Mouse (Mus musculus) embryonic facial prominence, embryonic 10.5 days (tissue): ENCODE results near the gene Evc2. TPM values are rescaled to one million over a fixed set of nuclear protein-coding genes. Genes with fewer than 3 reads are reported as not detected.

ENCODE experiments used
- DNase-seq: peaks from one replicate; pipeline ENCODE4 v3.0.0-alpha.2; 2017; ENCODE audit warnings: low spot score
- H3K27ac ChIP-seq: fragments of 300-500 bp; sonication (generic); replicated peaks from 2 replicates; pipeline ENCODE4 v1.5.1; 2016; ENCODE audit warnings: mild to moderate bottlenecking
- H3K27me3 ChIP-seq: fragments of 300-500 bp; sonication (generic); replicated peaks from 2 replicates; pipeline ENCODE4 v1.6.1; 2016; ENCODE audit warnings: low read depth, mild to moderate bottlenecking; ENCODE audit not compliant: poor library complexity, severe bottlenecking
- H3K36me3 ChIP-seq: fragments of 300-500 bp; sonication (generic); replicated peaks from 2 replicates; pipeline ENCODE4 v1.6.1; 2016; ENCODE audit warnings: mild to moderate bottlenecking, moderate library complexity
- H3K4me1 ChIP-seq: fragments of 300-500 bp; sonication (generic); 2 replicates; pipeline ENCODE4 v1.6.1; 2016
- H3K4me3 ChIP-seq: fragments of 300-500 bp; sonication (generic); 2 replicates; pipeline ENCODE4 v1.5.1; 2016; ENCODE audit warnings: mild to moderate bottlenecking, moderate library complexity
- H3K9me3 ChIP-seq: fragments of 300-500 bp; sonication (generic); 2 replicates; pipeline ENCODE4 v1.6.1; 2016; ENCODE audit warnings: mild to moderate bottlenecking
- WGBS: fragments of 180-500 bp; shearing (Covaris S2); methylation state at CpG from one replicate; pipeline ENCODE4 v1.1.7; 2016; 5-methylcytosine and 5-hydroxymethylcytosine counted together
- polyA plus RNA-seq: library from polyadenylated mRNA; unstranded; fragments of >200 nt; fragmentation: Nextera tagmentation; extraction: Ambion mirVana; gene quantifications from 2 replicates; pipeline ENCODE4 v1.2.1, GENCODE M21; 2016

Evc2 gene
- polyA plus RNA-seq, 1 experiment from 2014 or later: 21.9 TPM

DNA sequence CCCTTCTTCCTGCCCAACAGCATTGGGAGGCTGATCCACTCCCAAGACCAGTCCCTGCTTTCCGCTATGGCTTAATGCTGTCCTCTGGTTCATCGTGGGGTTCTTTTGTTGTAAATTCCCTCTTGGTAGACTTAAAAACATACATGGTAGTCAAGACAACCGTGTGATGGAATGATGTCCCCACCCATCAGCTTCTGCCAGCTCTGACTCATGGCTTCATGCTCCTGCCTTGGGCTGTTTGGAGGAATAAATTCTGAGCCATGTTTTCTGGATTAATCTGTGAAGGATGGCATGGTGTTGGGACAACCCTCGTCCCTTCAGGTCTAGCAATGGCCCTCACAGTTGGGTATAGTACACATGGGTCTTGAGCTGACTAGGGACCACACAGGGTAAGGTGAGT lies 42.3 kb downstream of the Evc2 start:
- H3K9me3 ChIP-seq: no peaks in the 10 kb centered on the region
- H3K27me3 ChIP-seq: no peaks in the 10 kb centered on the region
- 88% methylated on average over 4 of the region's 4 CpGs for WGBS
- no peak overlapping the region for H3K4me3 ChIP-seq
- peaks cover 93% of the 10 kb centered on the region for H3K36me3 ChIP-seq
- no peak overlapping the region for H3K27ac ChIP-seq
- DNase-seq: no peak
- H3K4me1 ChIP-seq: no peaks in the 10 kb centered on the region

DNA sequence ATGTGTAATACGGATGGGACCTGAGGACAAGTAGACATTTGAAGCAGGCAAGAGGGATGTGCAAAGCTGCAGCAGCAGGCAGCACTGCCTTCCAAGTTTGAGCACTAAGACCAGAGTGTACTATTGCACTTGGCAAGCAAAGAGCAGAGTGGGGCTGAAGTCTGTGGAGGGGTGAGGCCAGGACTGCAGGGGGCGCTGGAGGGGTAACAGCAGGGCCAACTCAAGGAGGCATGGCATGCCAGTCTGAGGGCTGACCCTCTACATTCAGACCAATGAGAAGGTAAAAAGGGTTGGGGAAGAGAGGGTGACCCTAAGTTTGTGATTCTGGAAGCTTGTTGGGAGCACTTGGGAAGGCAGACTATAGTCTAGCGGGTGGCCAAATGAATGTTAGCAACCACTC lies 45.3 kb downstream of the Evc2 start:
- no peak for DNase-seq
- H3K36me3 ChIP-seq: peaks cover 96% of the 10 kb centered on the region

DNA sequence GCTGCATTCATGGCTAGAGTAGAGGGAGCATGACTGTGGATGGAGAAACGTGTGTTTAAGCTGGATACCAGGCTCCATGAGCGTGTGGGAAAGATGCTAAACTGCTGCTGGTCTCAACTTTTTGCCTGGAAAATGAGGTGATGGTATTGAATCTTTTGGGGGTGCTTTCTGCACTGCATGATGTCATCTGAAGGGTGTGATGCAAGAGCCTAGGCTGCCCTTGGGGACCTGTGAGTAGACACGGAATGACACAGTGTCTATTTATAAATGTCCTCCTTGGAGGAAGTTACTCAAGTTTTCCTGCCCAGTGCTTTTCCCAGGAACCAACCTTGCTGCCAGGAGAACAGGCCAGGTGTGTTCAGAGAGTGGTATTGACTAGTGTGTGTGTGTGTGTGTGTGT lies 50.3 kb downstream of the Evc2 start:
- H3K4me1 ChIP-seq: peaks cover 12% of the 10 kb centered on the region
- WGBS: 91% methylated on average over 3 of the region's 3 CpGs
- H3K9me3 ChIP-seq: no peaks in the 10 kb centered on the region
- no peaks in the 10 kb centered on the region for H3K27me3 ChIP-seq
- H3K36me3 ChIP-seq: peaks cover 87% of the 10 kb centered on the region
- no peak overlapping the region for H3K4me3 ChIP-seq
- H3K27ac ChIP-seq: no peak overlapping the region
- no peak for DNase-seq

More for the DNA sequence above, 45.3 kb downstream of the Evc2 start:
- Histone ChIP-seq H3K4me3 (no peak overlapping the region), H3K9me3 (no peaks in the 10 kb centered on the region), H3K4me1 (no peaks in the 10 kb centered on the region), H3K27ac (no peak overlapping the region), H3K27me3 (no peaks in the 10 kb centered on the region)
- WGBS: 85% methylated on average over 3 of the region's 3 CpGs

DNA sequence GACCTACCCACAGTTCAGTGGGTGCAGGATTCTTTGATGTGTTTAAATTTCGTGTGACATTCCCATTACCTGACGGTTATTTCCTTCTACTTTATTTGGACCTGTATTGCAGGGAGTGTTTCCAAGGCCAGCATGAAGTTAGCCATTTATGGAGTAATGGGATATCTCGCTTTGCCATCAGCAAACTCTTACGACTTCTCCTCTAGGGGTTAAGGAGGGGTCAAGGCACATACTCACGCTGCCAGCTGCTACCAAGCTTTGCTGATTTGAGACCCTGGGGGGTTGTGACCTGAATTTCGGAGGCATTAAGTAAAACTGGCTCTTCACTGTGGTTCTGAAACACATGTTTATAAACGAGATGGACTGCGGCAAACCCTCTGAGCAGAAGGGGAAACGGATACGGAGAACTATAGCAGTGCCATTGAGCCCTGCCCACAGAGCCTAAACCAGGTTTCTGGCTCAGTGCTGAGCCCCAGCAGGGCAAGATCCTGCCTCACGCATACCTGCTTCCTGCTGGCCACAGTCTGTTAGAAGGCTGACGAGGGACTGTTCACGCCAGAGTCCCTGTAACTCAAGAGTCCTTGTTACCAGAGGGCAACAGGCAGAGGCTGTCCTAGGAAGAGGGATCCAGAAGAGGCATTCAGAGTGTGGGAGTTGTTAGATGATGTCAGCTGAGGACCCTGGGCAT lies 51.7 kb downstream of the Evc2 start:
- peak; percentile 25 for DNase-seq
- peaks cover 90% of the 10 kb centered on the region for H3K36me3 ChIP-seq

DNA sequence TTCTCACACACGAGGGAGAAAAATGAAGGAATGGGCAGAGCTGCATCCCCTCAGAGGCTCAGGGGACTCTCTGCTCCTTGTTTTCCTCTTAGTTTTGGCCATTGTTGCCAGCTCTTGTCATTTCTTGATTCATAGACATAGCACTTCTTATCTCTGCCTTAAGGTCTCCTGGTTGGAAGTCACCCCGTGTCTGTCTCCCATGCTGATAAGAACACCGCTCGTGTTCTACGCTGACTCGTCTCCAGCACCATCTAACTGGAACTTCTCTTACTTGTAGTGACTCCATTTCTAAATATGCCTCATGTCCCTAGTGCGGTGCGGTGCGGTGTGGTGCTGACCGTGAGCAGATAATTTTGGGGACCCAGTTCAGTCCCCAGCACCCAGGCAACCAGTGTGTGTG lies 52.6 kb downstream of the Evc2 start:
- DNase-seq: no peak
- H3K36me3 ChIP-seq: peaks cover 90% of the 10 kb centered on the region
- H3K4me3 ChIP-seq: no peak overlapping the region
- 95% methylated on average over 10 of the region's 10 CpGs for WGBS
- no peaks in the 10 kb centered on the region for H3K9me3 ChIP-seq
- H3K27ac ChIP-seq: no peak overlapping the region
- H3K27me3 ChIP-seq: no peaks in the 10 kb centered on the region
- H3K4me1 ChIP-seq: peaks cover 12% of the 10 kb centered on the region

More for the DNA sequence above, 51.7 kb downstream of the Evc2 start:
- no peaks in the 10 kb centered on the region for H3K27me3 ChIP-seq
- H3K4me1 ChIP-seq: peaks cover 12% of the 10 kb centered on the region
- peak overlapping the region; percentile 35; the same call in 1 of the 2 replicates for H3K27ac ChIP-seq
- no peaks in the 10 kb centered on the region for H3K9me3 ChIP-seq
- WGBS: 57% methylated on average over 13 of the region's 13 CpGs
- H3K4me3 ChIP-seq: no peak overlapping the region

DNA sequence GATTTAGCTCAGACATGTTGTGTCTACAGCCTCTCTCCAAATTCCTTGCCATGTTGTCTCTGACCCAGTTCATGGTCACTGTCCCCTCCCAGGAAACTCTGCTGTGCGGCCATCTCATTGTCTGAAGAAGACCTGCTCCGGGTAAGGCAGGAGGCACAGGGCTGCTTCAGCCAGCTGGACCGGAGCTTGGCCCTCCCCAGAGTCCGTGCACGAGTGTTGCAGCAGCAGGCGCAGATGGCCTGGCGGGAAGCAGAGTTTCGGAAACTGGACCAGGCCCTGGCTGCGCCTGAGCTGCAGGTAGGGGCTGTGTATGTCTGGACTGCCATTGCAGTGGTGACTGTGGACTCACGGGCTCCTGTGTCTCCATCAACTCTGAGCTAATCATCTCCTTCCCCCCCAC lies 53.6 kb downstream of the Evc2 start:
- Histone ChIP-seq H3K4me1 (peaks cover 12% of the 10 kb centered on the region), H3K36me3 (peaks cover 90% of the 10 kb centered on the region), H3K4me3 (no peak overlapping the region), H3K27me3 (no peaks in the 10 kb centered on the region), H3K27ac (no peak overlapping the region), H3K9me3 (no peaks in the 10 kb centered on the region)
- WGBS: 92% methylated on average over 10 of the region's 10 CpGs
- no peak for DNase-seq

DNA sequence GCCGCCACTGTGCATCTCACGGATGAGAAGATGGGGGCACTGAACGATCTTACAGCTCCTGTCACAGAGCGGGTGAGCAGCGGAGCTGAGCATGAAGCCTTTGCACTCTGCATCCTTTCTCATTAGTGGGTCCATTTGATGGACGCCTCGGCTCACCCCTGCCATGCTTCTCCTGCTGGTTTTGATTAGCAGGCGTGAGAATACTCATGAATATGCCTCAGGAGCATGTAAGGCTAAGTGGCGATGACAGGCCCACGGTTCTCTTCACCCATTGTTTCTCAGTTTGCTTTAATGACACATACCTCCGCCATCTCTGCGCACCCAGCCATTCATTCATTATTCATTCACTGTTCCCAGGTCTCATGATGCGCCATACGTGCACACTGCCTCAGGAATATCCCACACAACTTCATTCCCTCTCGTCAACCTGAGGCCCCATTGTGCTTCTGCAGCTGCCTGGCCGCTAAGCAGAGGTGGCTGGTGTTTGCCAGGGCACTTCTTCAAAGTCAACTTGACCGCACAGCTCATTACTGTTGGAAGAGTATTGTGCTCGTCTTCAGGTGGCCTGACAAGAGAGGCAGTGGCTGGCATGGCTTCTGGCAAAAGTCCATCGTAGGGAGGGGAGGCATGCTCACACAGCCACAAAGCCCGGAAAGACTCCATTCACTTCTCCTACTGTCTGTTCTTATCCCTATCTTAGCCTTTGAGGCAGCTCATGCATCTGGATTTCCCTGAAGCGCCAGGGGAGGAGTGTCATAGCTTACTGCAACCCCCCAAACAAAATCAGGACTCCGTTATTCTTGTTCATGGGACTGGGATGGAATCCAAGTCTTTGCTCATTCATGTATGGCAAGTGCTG lies 57.1 kb downstream of the Evc2 start:
- Histone ChIP-seq H3K27me3 (no peaks in the 10 kb centered on the region), H3K27ac (no peak overlapping the region), H3K9me3 (no peaks in the 10 kb centered on the region), H3K36me3 (peaks cover 90% of the 10 kb centered on the region), H3K4me1 (peaks cover under 1% of the 10 kb centered on the region), H3K4me3 (no peak overlapping the region)
- 84% methylated on average over 22 of the region's 22 CpGs for WGBS
- DNase-seq: no peak

DNA sequence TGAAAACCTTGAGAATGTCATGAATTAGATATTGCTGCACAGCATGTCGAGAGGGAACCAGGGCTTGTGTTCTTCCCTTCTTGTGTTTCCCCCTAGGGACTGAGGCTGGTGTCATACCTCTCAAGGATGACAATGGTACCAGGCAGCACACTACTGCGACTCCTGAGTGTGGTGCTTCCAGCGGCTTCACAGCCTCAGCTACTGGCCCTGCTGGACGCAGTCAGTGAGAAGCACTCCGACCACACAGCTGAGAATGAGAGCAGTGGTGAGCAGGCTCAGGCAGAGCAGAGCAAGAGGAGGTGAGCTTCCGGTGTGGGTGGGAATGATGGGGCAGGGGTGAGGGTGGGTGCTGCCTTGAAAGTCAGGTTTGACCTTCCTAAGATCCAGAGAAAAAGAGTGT lies 80.7 kb downstream of the Evc2 start:
- peaks cover 73% of the 10 kb centered on the region for H3K36me3 ChIP-seq
- 87% methylated on average over 6 of the region's 6 CpGs for WGBS
- no peaks in the 10 kb centered on the region for H3K9me3 ChIP-seq
- no peaks in the 10 kb centered on the region for H3K27me3 ChIP-seq
- DNase-seq: no peak
- H3K4me1 ChIP-seq: no peaks in the 10 kb centered on the region
- no peak overlapping the region for H3K27ac ChIP-seq
- no peak overlapping the region for H3K4me3 ChIP-seq

DNA sequence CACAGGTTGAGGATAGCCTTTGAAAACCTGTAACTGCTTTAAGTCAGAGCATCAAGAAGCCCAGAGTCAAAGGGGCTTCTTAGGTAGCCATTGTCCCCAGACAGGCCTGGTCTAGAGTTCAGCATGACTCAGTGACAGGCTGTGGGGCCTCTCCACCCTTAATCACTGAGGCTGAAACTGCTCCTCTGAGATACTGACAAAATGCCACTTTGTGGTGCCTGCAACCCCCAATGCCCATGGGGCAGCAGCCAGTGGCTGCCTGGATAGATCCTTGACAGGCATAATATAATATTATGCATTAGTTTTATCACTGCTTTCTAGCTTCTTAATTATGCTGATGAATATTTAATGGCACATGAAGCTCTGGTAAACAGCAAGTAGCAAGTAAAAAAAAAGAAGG lies 88.9 kb downstream of the Evc2 start:
- Histone ChIP-seq H3K4me3 (no peak overlapping the region), H3K36me3 (peaks cover 34% of the 10 kb centered on the region), H3K27ac (no peak overlapping the region), H3K9me3 (no peaks in the 10 kb centered on the region), H3K4me1 (no peaks in the 10 kb centered on the region), H3K27me3 (no peaks in the 10 kb centered on the region)
- DNase-seq: no peak

DNA sequence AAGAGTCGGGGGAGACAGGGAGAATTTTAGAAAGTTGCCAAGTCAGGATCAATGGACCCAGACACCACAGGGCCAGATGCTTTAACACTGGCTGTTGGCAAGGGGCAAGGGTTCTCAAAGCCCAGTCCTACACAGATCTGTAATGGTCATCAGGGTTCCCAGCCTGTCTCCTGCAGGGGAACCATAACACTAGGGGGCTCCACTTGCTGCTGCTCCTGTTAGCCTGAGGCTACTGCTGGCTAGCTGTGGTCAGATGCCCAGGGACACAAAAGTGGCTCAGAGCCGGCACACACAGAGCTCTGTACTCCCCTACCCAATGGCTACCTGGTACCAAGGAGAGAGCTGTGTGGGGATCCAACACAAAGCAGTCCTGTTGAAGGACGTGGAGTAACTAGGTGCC lies 97.1 kb downstream of the Evc2 start:
- WGBS: 71% methylated on average over 3 of the region's 3 CpGs
- Histone ChIP-seq H3K27ac (no peak overlapping the region), H3K27me3 (no peaks in the 10 kb centered on the region), H3K4me3 (no peak overlapping the region), H3K4me1 (no peaks in the 10 kb centered on the region), H3K36me3 (no peaks in the 10 kb centered on the region), H3K9me3 (0 out of 2 replicates have a peak, but pooled peaks cover 2% of the 10 kb centered on the region)
- DNase-seq: no peak

DNA sequence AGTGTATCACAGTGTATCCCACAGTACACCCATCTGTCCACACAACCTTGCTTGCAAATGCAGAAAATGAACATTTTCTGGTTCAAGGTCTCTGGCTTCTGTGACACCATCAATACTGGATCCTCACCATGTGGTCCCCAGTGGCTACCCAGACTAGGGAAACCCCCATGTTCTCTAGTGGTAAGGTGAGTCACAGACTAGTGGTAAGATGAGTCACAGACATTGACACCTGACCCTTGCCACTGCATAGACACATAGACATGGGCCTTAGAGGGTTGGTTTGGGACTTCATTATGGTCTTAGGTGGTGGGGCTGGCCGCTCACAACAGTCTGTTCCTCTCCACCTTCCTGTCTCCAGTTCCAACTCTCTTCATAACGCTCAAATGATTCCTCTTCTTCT lies 104.5 kb downstream of the Evc2 start:
- Histone ChIP-seq H3K9me3 (no peaks in the 10 kb centered on the region), H3K36me3 (no peaks in the 10 kb centered on the region), H3K4me1 (no peaks in the 10 kb centered on the region), H3K27me3 (no peaks in the 10 kb centered on the region), H3K4me3 (no peak overlapping the region), H3K27ac (no peak overlapping the region)
- 89% methylated on average over 2 of the region's 2 CpGs for WGBS
- DNase-seq: no peak

DNA sequence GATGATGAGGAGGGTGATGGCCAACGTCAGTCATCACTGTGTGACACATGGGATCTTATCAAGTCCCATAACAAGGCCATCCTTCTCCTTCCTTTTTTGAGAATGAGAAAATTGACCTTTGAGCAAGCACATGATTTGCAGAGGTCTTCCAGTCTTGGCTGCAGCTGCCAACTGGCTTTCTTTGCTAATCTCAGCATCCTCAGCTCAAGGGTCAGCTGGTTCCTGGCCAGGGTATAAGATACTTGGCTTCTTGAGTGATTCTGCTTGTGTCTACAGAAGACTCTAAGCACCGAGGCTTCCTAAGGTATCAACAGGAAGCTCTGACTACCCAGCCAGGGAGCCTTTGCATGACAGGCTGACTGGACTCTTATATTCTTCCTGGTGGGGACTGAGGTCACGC lies 109.2 kb downstream of the Evc2 start:
- no peak for DNase-seq
- no peaks in the 10 kb centered on the region for H3K4me1 ChIP-seq

DNA sequence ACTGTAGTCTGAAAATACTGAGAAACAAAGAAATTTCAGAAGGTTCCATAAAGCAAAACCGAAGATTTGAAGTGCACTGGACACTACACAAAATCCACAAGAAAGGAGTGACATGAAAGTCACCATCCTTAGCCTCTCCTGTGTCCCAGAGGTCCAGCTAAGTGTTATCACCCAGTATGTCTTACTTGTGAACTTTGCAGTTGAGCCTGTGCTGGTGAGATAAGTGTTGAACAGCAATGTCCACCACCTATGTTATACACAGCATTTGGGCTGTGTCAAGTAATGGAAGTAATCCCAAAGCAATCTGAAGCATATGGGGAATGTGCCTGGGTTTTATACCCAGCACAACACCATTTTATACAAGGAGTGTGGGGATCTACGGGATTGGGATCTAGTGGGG lies 118.3 kb downstream of the Evc2 start:
- Histone ChIP-seq H3K27me3 (no peaks in the 10 kb centered on the region), H3K27ac (no peak overlapping the region), H3K4me1 (peaks cover 5% of the 10 kb centered on the region), H3K36me3 (no peaks in the 10 kb centered on the region), H3K9me3 (no peaks in the 10 kb centered on the region; the same call in 1 of the 2 replicates), H3K4me3 (no peak overlapping the region)
- DNase-seq: no peak
- 74% methylated on average over 2 of the region's 2 CpGs for WGBS

More for the DNA sequence above, 109.2 kb downstream of the Evc2 start:
- H3K27ac ChIP-seq: no peak overlapping the region
- WGBS: 84% methylated on average over 3 of the region's 3 CpGs
- no peaks in the 10 kb centered on the region for H3K36me3 ChIP-seq
- H3K4me3 ChIP-seq: no peak overlapping the region
- H3K9me3 ChIP-seq: no peaks in the 10 kb centered on the region
- H3K27me3 ChIP-seq: no peaks in the 10 kb centered on the region
